Mouse (Mus musculus) embryonic fibroblast, embryonic 13.5 days (primary cell): ENCODE measurements around the gene AW549877.

Experiments
- CTCF ChIP-seq: IDR thresholded peaks from 2 replicates; pipeline ENCODE4 v1.5.1; 2011; ENCODE audit warnings: mild to moderate bottlenecking, control low read depth, low read length, moderate library complexity, borderline replicate concordance; ENCODE audit not compliant: insufficient read depth
- POLR2A ChIP-seq: IDR thresholded peaks from 2 replicates; pipeline ENCODE4 v1.6.1; 2011; ENCODE audit warnings: low read depth, mild to moderate bottlenecking, control low read depth, low read length, moderate library complexity

GRCm38 (mm10) chr15:3999144-3999543 is 3.6 kb upstream of the AW549877 start:
- TF ChIP-seq CTCF (no peak), POLR2A (no peak)
